Mouse (Mus musculus) kidney, postnatal 0 days (tissue): ENCODE measurements at regions not wholly inside any gene's neighbourhood (a gene's known extent, or its start where the extent isn't known, plus 50 kb on each side); places are given as distances from the start of the nearest gene placed in this dataset.

Experiments used
- ATAC-seq: fragments of 200-750 bp; cut with Nextera tagmentation; replicated peaks from 2 replicates; pipeline ENCODE4 v1.8.0; 2017; ENCODE audit warnings: low read depth, moderate number of reproducible peaks, moderate TSS enrichment, moderate library complexity; ENCODE audit not compliant: low FRiP score
- DNase-seq: peaks from one replicate; pipeline ENCODE4 v3.0.0-alpha.2; 2016; ENCODE audit warnings: low spot score
- H3K27ac ChIP-seq: fragments of 300-500 bp; sonication (generic); 2 replicates; pipeline ENCODE4 v1.5.1; 2014; ENCODE audit warnings: mild to moderate bottlenecking
- H3K27me3 ChIP-seq: fragments of 300-500 bp; sonication (generic); 2 replicates; pipeline ENCODE4 v1.6.1; 2014; ENCODE audit warnings: low read length, mixed read lengths; ENCODE audit not compliant: insufficient read depth
- H3K36me3 ChIP-seq: fragments of 300-500 bp; sonication (generic); 2 replicates; pipeline ENCODE4 v1.6.1; 2014; ENCODE audit warnings: low read length, mixed read lengths; ENCODE audit not compliant: insufficient read depth
- H3K4me1 ChIP-seq: fragments of 300-500 bp; sonication (generic); replicated peaks from 2 replicates; pipeline ENCODE4 v1.6.1; 2014; ENCODE audit warnings: antibody characterized with exemption, low read length, mixed read lengths; ENCODE audit not compliant: insufficient read depth
- H3K4me2 ChIP-seq: fragments of 300-500 bp; sonication (generic); 2 replicates; pipeline ENCODE4 v1.6.1; 2014; ENCODE audit warnings: mild to moderate bottlenecking, low read length, moderate library complexity, mixed read lengths
- H3K4me3 ChIP-seq: fragments of 300-500 bp; sonication (generic); replicated peaks from 2 replicates; pipeline ENCODE4 v1.5.1; 2014; ENCODE audit warnings: low read depth, low read length
- H3K9ac ChIP-seq: fragments of 300-500 bp; sonication (generic); 2 replicates; pipeline ENCODE4 v1.6.1; 2014; ENCODE audit warnings: low read depth, low read length
- H3K9me3 ChIP-seq: fragments of 300-500 bp; sonication (generic); replicated peaks from 2 replicates; pipeline ENCODE4 v1.6.1; 2016; ENCODE audit warnings: low read length, inconsistent platforms, mixed read lengths
- CTCF ChIP-seq: IDR thresholded peaks from 2 replicates; pipeline ENCODE4 v1.5.1; 2016; ENCODE audit warnings: antibody characterized with exemption, low read depth, mild to moderate bottlenecking, moderate library complexity
- WGBS: fragments of 180-500 bp; shearing (Covaris S2); extraction: QIAGEN DNeasy Blood & Tissue Kit; methylation state at CpG from one replicate; pipeline ENCODE4 v1.1.7; 2014; 5-methylcytosine and 5-hydroxymethylcytosine counted together

DNA sequence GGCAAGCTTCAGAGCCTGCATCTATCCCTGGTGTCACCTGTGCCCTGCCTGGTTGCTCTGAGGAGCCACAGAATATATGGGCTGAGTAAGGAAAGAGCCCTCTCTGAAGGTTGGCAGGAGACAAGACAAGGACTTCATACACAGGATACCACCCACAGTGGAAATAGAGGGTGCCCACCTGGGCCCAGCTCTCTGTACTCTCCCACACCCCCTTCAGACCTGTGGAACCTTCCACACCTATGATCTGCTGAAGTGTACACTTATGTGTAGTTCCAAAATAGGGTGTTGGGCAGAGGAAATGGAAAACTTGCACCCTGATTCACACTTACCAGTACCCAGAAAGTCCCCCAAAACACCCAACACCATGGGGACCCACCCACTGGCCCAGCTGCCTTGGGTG is 135.2 kb downstream of the Rplp1 start:
- no peak for TF ChIP-seq CTCF
- Histone ChIP-seq H3K27me3 (no peaks in the 10 kb centered on the region), H3K36me3 (no peaks in the 10 kb centered on the region), H3K27ac (no peak overlapping the region), H3K4me3 (no peak overlapping the region), H3K4me2 (no peak overlapping the region), H3K9ac (no peak overlapping the region), H3K9me3 (no peaks in the 10 kb centered on the region), H3K4me1 (no peaks in the 10 kb centered on the region)
- ATAC-seq (no peak), DNase-seq (no peak)

DNA sequence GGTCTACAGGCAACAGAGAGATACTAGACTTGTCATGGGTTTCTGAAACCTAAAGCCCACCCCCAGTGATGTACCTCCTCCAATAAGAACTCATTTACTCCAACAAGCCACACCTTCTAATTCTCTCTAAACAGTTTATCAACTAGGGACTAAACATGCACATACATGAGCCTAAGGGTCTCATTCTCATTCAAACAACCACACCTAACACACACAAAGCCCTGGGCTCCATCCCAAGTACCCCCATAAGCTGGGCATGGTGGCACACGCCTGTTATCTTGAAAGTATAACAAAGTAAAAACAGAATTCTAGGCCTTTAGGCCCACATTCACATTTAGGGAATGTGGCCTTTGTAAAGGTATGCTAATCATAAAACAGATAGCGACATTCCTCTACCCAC is 137.9 kb downstream of the Rplp1 start:
- no peak for TF ChIP-seq CTCF
- no peaks in the 10 kb centered on the region for H3K27me3 ChIP-seq
- no peak overlapping the region for H3K9ac ChIP-seq
- H3K36me3 ChIP-seq: no peaks in the 10 kb centered on the region
- no peak overlapping the region for H3K4me2 ChIP-seq
- H3K4me3 ChIP-seq: no peak overlapping the region
- ATAC-seq (no peak), DNase-seq (no peak)
- H3K4me1 ChIP-seq: no peaks in the 10 kb centered on the region
- WGBS: 89% methylated on average over 2 of the region's 2 CpGs
- H3K9me3 ChIP-seq: no peaks in the 10 kb centered on the region
- H3K27ac ChIP-seq: no peak overlapping the region

DNA sequence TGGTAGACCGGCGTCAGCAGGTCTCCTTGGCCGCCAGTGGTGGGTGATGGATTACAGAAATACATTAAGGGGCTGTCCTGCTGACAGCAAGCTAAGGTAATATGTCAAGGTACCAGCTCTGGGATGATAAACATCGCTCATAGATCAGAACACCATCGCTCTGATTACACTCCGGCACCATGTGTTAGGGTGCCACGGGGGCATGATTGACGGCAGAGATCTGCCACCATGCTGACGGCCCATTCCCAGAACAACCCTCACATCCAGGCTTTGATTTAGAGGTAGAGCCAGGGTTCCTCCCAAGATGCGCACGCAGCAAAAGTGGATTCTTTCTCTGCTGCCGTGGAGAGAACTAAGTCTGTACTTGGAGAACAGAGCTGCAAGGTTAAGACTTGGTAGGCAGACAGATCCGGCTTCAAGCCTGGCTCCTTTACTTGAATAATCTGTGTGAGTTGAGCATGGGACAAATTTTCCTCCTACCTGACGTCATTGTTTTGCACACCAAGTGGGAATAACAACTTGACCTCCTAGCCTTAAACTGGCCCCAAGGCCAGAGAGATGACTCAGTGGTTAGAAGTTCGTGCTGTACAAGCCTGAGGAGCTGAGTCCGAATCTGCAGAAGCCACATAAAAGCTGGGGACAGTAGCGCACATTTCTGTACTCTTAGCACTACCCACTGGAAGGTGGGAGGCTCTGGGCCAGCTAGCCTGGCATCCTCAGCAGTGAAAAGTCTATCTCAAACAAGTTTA is 144.0 kb downstream of the Rplp1 start:
- Histone ChIP-seq H3K4me1 (no peaks in the 10 kb centered on the region), H3K27me3 (no peaks in the 10 kb centered on the region), H3K9me3 (no peaks in the 10 kb centered on the region), H3K36me3 (no peaks in the 10 kb centered on the region), H3K9ac (no peak overlapping the region), H3K4me2 (no peak overlapping the region), H3K4me3 (no peak overlapping the region), H3K27ac (no peak overlapping the region)
- no peak for DNase-seq
- TF ChIP-seq CTCF: no peak
- ATAC-seq: no peak
- 68% methylated on average over 17 of the region's 17 CpGs for WGBS

DNA sequence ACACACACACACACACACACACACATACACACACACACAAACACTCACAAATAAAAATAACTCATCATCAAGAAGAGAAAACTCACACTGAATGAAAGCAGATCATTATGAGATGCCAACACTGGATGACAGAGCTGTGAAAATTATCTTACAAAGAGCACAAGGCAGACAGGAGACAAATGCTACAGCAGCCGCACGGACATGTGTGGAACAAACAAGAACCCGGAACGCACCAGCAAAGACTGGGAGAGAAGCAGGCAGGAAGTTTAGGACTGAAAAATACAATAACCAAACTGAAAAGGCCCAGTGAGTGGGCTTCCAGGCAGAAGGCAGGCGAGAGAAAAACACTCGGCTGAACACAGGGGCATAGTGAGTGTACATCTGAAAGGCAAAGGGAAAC is 148.2 kb downstream of the Rplp1 start:
- DNase-seq (no peak), ATAC-seq (no peak)
- Histone ChIP-seq H3K27ac (no peak overlapping the region), H3K27me3 (no peaks in the 10 kb centered on the region), H3K36me3 (no peaks in the 10 kb centered on the region), H3K4me1 (no peaks in the 10 kb centered on the region), H3K4me2 (no peak overlapping the region), H3K9me3 (no peaks in the 10 kb centered on the region), H3K9ac (no peak overlapping the region), H3K4me3 (no peak overlapping the region)
- WGBS: 79% methylated on average over 6 of the region's 6 CpGs
- TF ChIP-seq CTCF: no peak

DNA sequence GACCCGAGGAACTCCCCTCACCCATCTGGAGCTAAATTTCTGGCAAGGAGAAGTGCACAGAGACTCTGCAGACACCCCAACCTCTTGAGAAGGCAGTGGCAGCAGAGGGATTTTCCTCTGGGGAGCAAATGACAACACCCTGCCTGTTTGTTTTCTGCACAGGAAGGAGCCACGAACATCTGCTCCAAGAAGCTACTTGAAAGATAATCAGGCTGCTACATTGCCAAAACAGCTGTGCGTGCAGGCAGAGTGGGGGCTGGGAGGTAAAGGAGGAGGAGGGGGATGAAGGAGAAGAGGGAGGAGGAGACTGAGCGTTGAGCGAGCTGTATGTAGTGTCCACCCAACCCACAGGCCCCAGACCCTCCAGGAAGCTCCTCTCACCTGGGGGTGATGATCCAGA is 149.0 kb downstream of the Rplp1 start:
- Histone ChIP-seq H3K4me2 (no peak overlapping the region), H3K9me3 (no peaks in the 10 kb centered on the region), H3K36me3 (no peaks in the 10 kb centered on the region), H3K4me1 (no peaks in the 10 kb centered on the region), H3K9ac (no peak overlapping the region), H3K27ac (no peak overlapping the region), H3K4me3 (no peak overlapping the region), H3K27me3 (no peaks in the 10 kb centered on the region)
- no peak for TF ChIP-seq CTCF
- 29% methylated on average over 5 of the region's 5 CpGs for WGBS
- DNase-seq (no peak), ATAC-seq (no peak)

DNA sequence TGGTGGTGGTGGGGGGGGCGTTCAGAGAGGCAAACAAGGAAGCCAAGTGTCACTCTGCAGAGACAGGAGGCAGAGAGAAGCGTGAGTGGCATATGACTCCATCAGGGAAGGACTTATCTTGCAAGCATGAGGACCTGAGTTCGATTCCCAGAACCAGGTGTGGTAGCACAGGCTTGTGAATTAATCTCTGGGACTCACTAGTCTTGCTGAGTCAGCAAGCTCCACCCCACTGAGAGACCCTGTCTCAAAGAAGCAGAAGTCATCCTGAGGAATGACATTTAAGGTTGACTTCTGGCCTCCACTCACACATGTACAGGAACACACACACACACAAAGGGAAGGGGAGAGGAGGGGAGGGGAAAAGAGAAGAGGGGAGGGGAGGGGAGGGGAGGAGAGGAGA is 156.5 kb downstream of the Rplp1 start:
- Histone ChIP-seq H3K9me3 (no peaks in the 10 kb centered on the region), H3K4me1 (peaks cover 5% of the 10 kb centered on the region; the same call in 1 of the 2 replicates), H3K36me3 (no peaks in the 10 kb centered on the region), H3K9ac (no peak overlapping the region), H3K4me2 (no peak overlapping the region), H3K27ac (no peak overlapping the region), H3K4me3 (no peak overlapping the region), H3K27me3 (0 out of 2 replicates have a peak, but pooled peaks cover 2% of the 10 kb centered on the region)
- no peak for DNase-seq
- ATAC-seq: no peak
- no peak for TF ChIP-seq CTCF
- WGBS: 88% methylated on average over 3 of the region's 3 CpGs
